Mouse (Mus musculus) layer of hippocampus, adult 2 months (tissue): ENCODE data around the gene Ferd3l. TPM values are rescaled to one million over a fixed set of nuclear protein-coding genes. Genes with fewer than 3 reads are reported as not detected.

Source experiments
- DNase-seq, 2 experiments: peaks; one replicate each; pipeline ENCODE4 v3.0.0; 2022; ENCODE audit warnings: low spot score in 2 of 2
- H3K27ac ChIP-seq: fragments of 200-600 bp; 2 replicates; pipeline ENCODE4 v1.8.1; 2022
- H3K4me3 ChIP-seq: fragments of 200-600 bp; 2 replicates; pipeline ENCODE4 v1.8.1; 2022; ENCODE audit warnings: mild to moderate bottlenecking
- CTCF ChIP-seq: fragments of 200-600 bp; conservative IDR thresholded peaks from 2 replicates; pipeline ENCODE4 v1.8.1; 2022; ENCODE audit warnings: antibody characterized with exemption, mild to moderate bottlenecking, moderate library complexity
- long read RNA-seq, 2 experiments: library from polyadenylated mRNA; stranded (forward); transcript quantifications; one replicate each; pipeline ENCODE4 v2.0.0; 2021; ENCODE audit warnings: borderline mapping rate in 2 of 2
- total RNA-seq, 2 experiments: library from RNA; stranded (reverse); gene quantifications; 2 replicates each; pipeline ENCODE4 v1.2.3; 2021

Ferd3l gene
- not detected for total RNA-seq
- long read RNA-seq, experiment 1: 0 reads
- long read RNA-seq, experiment 2, partial matches to known transcripts: 0 of 1 reads
- long read RNA-seq, experiment 2, other reads (novel, unspliced or antisense): 1 of 1 reads

GRCm38 (mm10) chr12:33928331-33929192 lies at the start of gene Ferd3l:
Ferd3l (plus strand) TSS chr12:33928425.
- DNase-seq: no peak
- no peak for TF ChIP-seq CTCF
- H3K27ac ChIP-seq: no peak within 1 kb of the TSS
- H3K4me3 ChIP-seq: no peak within 1 kb of the TSS; the same call in 1 of the 2 replicates

- DNase-seq: no peak
- no peak for TF ChIP-seq CTCF
- H3K4me3 ChIP-seq: no peak overlapping the region
- H3K27ac ChIP-seq: no peak overlapping the region
Measured at GRCm38 (mm10) chr12:33893956-33894355, 34.3 kb upstream of the Ferd3l start.

- TF ChIP-seq CTCF: no peak
- no peak overlapping the region for H3K27ac ChIP-seq
- no peak overlapping the region for H3K4me3 ChIP-seq
- no peak for DNase-seq
Measured at GRCm38 (mm10) chr12:33894621-33895020, 33.6 kb upstream of the Ferd3l start.

- no peak for DNase-seq
- TF ChIP-seq CTCF: no peak
- H3K4me3 ChIP-seq: no peak overlapping the region
- no peak overlapping the region for H3K27ac ChIP-seq
Measured at GRCm38 (mm10) chr12:33926751-33927150, 1.5 kb upstream of the Ferd3l start.

- Histone ChIP-seq H3K27ac (no peak overlapping the region), H3K4me3 (no peak overlapping the region)
- no peak for DNase-seq
- no peak for TF ChIP-seq CTCF
Measured at GRCm38 (mm10) chr12:33927334-33928098, 709 bp upstream of the Ferd3l start.

GRCm38 (mm10) chr12:33952843-33953242 lies 24.6 kb downstream of the Ferd3l start:
- Histone ChIP-seq H3K27ac (no peak overlapping the region), H3K4me3 (no peak overlapping the region)
- TF ChIP-seq CTCF: peak; percentile 66
- DNase-seq: no peak

- TF ChIP-seq CTCF: no peak
- Histone ChIP-seq H3K4me3 (no peak overlapping the region), H3K27ac (no peak overlapping the region)
- DNase-seq: no peak
Measured at GRCm38 (mm10) chr12:33954931-33955565, 26.8 kb downstream of the Ferd3l start.

GRCm38 (mm10) chr12:33955606-33956295 lies 27.5 kb downstream of the Ferd3l start:
- no peak for DNase-seq
- no peak for TF ChIP-seq CTCF
- Histone ChIP-seq H3K27ac (no peak overlapping the region), H3K4me3 (no peak overlapping the region)

- H3K27ac ChIP-seq: no peak overlapping the region
- no peak overlapping the region; the same call in 1 of the 2 replicates for H3K4me3 ChIP-seq
- no peak for TF ChIP-seq CTCF
- no peak for DNase-seq
Measured at GRCm38 (mm10) chr12:33956576-33957399, 28.6 kb downstream of the Ferd3l start.

- DNase-seq: no peak
- no peak for TF ChIP-seq CTCF
- Histone ChIP-seq H3K27ac (no peak within 1 kb of the TSS), H3K4me3 (peak within 1 kb of the TSS; percentile 45)
Measured at GRCm38 (mm10) chr12:33957400-33958240, 29.4 kb downstream of the Ferd3l start, which contains the start of gene Twist1. Twist1 (plus strand) TSS chr12:33957671.
